Mouse (Mus musculus) small intestine, adult 2 months (tissue): ENCODE measurements around the gene Wdsub1.

Source experiments
- CTCF ChIP-seq: fragments of 200-500 bp; IDR thresholded peaks from 2 replicates; pipeline ENCODE4 v1.5.1; 2012; ENCODE audit warnings: low read depth, mild to moderate bottlenecking, control low read depth, inconsistent platforms, low read length, moderate library complexity, mixed read lengths; ENCODE audit not compliant: insufficient replicate concordance, insufficient read length; ENCODE audit errors: extremely low read depth
- POLR2A ChIP-seq: fragments of 200-500 bp; IDR thresholded peaks from 2 replicates; pipeline ENCODE4 v1.6.1; 2012; ENCODE audit warnings: low read depth, mild to moderate bottlenecking, control low read depth, inconsistent platforms, low read length, moderate library complexity

DNA sequence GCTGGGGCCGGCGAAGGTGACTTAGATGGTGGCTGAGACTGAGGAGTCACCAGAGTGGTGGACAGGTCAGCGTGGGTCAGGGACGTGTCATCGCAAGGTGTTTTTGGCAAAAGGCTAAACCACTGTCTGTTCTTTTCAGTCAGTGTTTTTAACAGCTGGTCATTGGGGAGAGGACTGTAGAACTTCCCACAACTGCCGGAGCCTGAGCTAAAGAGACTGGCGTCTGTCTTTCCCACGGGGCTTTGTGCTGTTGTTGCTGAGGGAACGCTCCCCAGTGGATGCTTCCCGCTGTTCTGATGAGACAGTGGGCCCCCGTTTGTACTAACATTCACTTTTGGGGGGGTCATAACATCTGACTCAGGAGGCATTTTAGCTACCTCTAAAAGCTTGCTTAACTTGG is 31.2 kb upstream of the Wdsub1 start:
- no peak for TF ChIP-seq CTCF
- no peak for TF ChIP-seq POLR2A
